Mouse (Mus musculus) heart, embryonic 13.5 days (tissue): ENCODE results near the gene Slc29a1. TPM values are rescaled to one million over a fixed set of nuclear protein-coding genes. Genes with fewer than 3 reads are reported as not detected.

Experiments
- ATAC-seq: fragments of 200-750 bp; cut with Nextera tagmentation; 2 replicates; pipeline ENCODE4 v1.8.0; 2017; ENCODE audit warnings: moderate TSS enrichment; ENCODE audit not compliant: insufficient number of reproducible peaks, low FRiP score, low TSS enrichment; ENCODE audit errors: extremely low read depth
- H3K27ac ChIP-seq: fragments of 300-500 bp; sonication (generic); replicated peaks from 2 replicates; pipeline ENCODE4 v1.5.1; 2015; ENCODE audit warnings: moderate library complexity, mild to moderate bottlenecking, inconsistent platforms
- H3K27me3 ChIP-seq: fragments of 300-500 bp; sonication (generic); replicated peaks from 2 replicates; pipeline ENCODE4 v1.6.1; 2015; ENCODE audit warnings: mild to moderate bottlenecking, inconsistent platforms
- H3K36me3 ChIP-seq: fragments of 300-500 bp; sonication (generic); 2 replicates; pipeline ENCODE4 v1.6.1; 2015; ENCODE audit warnings: mild to moderate bottlenecking, inconsistent platforms
- H3K4me1 ChIP-seq: fragments of 300-500 bp; sonication (generic); 2 replicates; pipeline ENCODE4 v1.6.1; 2015; ENCODE audit warnings: inconsistent platforms
- H3K4me2 ChIP-seq: fragments of 300-500 bp; sonication (generic); 2 replicates; pipeline ENCODE4 v1.6.1; 2015; ENCODE audit warnings: inconsistent platforms, mild to moderate bottlenecking, moderate library complexity
- H3K4me3 ChIP-seq: fragments of 300-500 bp; sonication (generic); 2 replicates; pipeline ENCODE4 v1.5.1; 2015; ENCODE audit warnings: moderate library complexity, mild to moderate bottlenecking, inconsistent platforms
- H3K9ac ChIP-seq: fragments of 300-500 bp; sonication (generic); 2 replicates; pipeline ENCODE4 v1.6.1; 2015; ENCODE audit warnings: inconsistent platforms, mild to moderate bottlenecking, moderate library complexity
- H3K9me3 ChIP-seq: fragments of 300-500 bp; sonication (generic); 2 replicates; pipeline ENCODE4 v1.6.1; 2016; ENCODE audit warnings: inconsistent platforms
- WGBS: fragments of 180-500 bp; shearing (Covaris S2); methylation state at CpG from one replicate; pipeline ENCODE4 v1.1.7; 2015; ENCODE audit warnings: mixed read lengths; 5-methylcytosine and 5-hydroxymethylcytosine counted together
- polyA plus RNA-seq: library from polyadenylated mRNA; unstranded; fragments of >200 nt; fragmentation: Nextera tagmentation; extraction: Ambion mirVana; gene quantifications from 2 replicates; pipeline ENCODE4 v1.2.1, GENCODE M21; 2015

Gene Slc29a1
- polyA plus RNA-seq, 1 experiment from 2014 or later, result 68.8 TPM

- Histone ChIP-seq H3K4me2 (no peak overlapping the region), H3K27me3 (no peaks in the 10 kb centered on the region), H3K36me3 (peaks cover 43% of the 10 kb centered on the region), H3K4me1 (peaks cover 47% of the 10 kb centered on the region), H3K27ac (peak overlapping the region; percentile 95; the same call in 1 of the 2 replicates), H3K9ac (no peak overlapping the region), H3K4me3 (no peak overlapping the region), H3K9me3 (peaks cover 7% of the 10 kb centered on the region; the same call in 1 of the 2 replicates)
- no peak for ATAC-seq
- 93% methylated on average over 3 of the region's 3 CpGs for WGBS
These were observed 13.0 kb downstream of the Slc29a1 start for GRCm38 (mm10) chr17:45586449-45586837.

- H3K9me3 ChIP-seq, result peaks cover 7% of the 10 kb centered on the region; the same call in 1 of the 2 replicates
- peaks cover 43% of the 10 kb centered on the region for H3K36me3 ChIP-seq
- no peaks in the 10 kb centered on the region for H3K27me3 ChIP-seq
- peak overlapping the region; percentile 44 for H3K9ac ChIP-seq
- 63% methylated on average over 23 of the region's 23 CpGs for WGBS
- H3K27ac ChIP-seq, result peak overlapping the region; percentile 95
- peaks cover 46% of the 10 kb centered on the region for H3K4me1 ChIP-seq
- no peak overlapping the region for H3K4me3 ChIP-seq
- peak overlapping the region; percentile 45; the same call in 1 of the 2 replicates for H3K4me2 ChIP-seq
- ATAC-seq, result no peak
These were observed 13.5 kb downstream of the Slc29a1 start for GRCm38 (mm10) chr17:45585725-45586448.

GRCm38 (mm10) chr17:45584939-45585678, 14.3 kb downstream of the Slc29a1 start:
- WGBS, result 8% methylated on average over 14 of the region's 14 CpGs
- Histone ChIP-seq H3K36me3 (peaks cover 41% of the 10 kb centered on the region), H3K9me3 (peaks cover 7% of the 10 kb centered on the region; the same call in 1 of the 2 replicates), H3K4me2 (peak overlapping the region; percentile 45), H3K27ac (peak overlapping the region; percentile 95), H3K4me1 (peaks cover 46% of the 10 kb centered on the region), H3K27me3 (no peaks in the 10 kb centered on the region), H3K9ac (peak overlapping the region; percentile 60), H3K4me3 (peak overlapping the region; percentile 17; the same call in 1 of the 2 replicates)
- peak; percentile 53; the same call in 1 of the 2 replicates for ATAC-seq

GRCm38 (mm10) chr17:45584096-45584896, 15.1 kb downstream of the Slc29a1 start:
- peak; percentile 45 for ATAC-seq
- Histone ChIP-seq H3K27me3 (no peaks in the 10 kb centered on the region), H3K4me3 (peak overlapping the region; percentile 17; the same call in 1 of the 2 replicates), H3K9me3 (peaks cover 7% of the 10 kb centered on the region; the same call in 1 of the 2 replicates), H3K9ac (peak overlapping the region; percentile 60), H3K4me1 (peaks cover 46% of the 10 kb centered on the region), H3K4me2 (peak overlapping the region; percentile 45), H3K36me3 (peaks cover 33% of the 10 kb centered on the region), H3K27ac (peak overlapping the region; percentile 95)
- 29% methylated on average over 12 of the region's 12 CpGs for WGBS

GRCm38 (mm10) chr17:45582715-45583355, 16.6 kb downstream of the Slc29a1 start:
- Histone ChIP-seq H3K36me3 (peaks cover 19% of the 10 kb centered on the region), H3K4me1 (peaks cover 56% of the 10 kb centered on the region), H3K9ac (no peak overlapping the region), H3K27me3 (no peaks in the 10 kb centered on the region), H3K9me3 (peaks cover 7% of the 10 kb centered on the region; the same call in 1 of the 2 replicates), H3K4me3 (no peak overlapping the region), H3K27ac (0 out of 2 replicates have a peak overlapping the region, but pooled peaks have one; percentile 95), H3K4me2 (no peak overlapping the region)
- ATAC-seq, result no peak
- 62% methylated on average over 6 of the region's 6 CpGs for WGBS

GRCm38 (mm10) chr17:45582188-45582587, 17.2 kb downstream of the Slc29a1 start:
- Histone ChIP-seq H3K4me3 (no peak overlapping the region), H3K4me1 (peaks cover 59% of the 10 kb centered on the region), H3K27ac (peak overlapping the region; percentile 59; the same call in 1 of the 2 replicates), H3K9me3 (peaks cover 7% of the 10 kb centered on the region; the same call in 1 of the 2 replicates), H3K36me3 (peaks cover 12% of the 10 kb centered on the region), H3K27me3 (no peaks in the 10 kb centered on the region), H3K4me2 (no peak overlapping the region), H3K9ac (no peak overlapping the region)
- ATAC-seq, result no peak
- WGBS, result 68% methylated on average over 6 of the region's 6 CpGs

GRCm38 (mm10) chr17:45581567-45581983, 17.8 kb downstream of the Slc29a1 start:
- Histone ChIP-seq H3K9ac (no peak overlapping the region), H3K4me3 (no peak overlapping the region), H3K4me2 (no peak overlapping the region), H3K27ac (peak overlapping the region; percentile 59), H3K27me3 (no peaks in the 10 kb centered on the region), H3K9me3 (peaks cover 3% of the 10 kb centered on the region; the same call in 1 of the 2 replicates), H3K4me1 (peaks cover 59% of the 10 kb centered on the region), H3K36me3 (peaks cover 6% of the 10 kb centered on the region)
- ATAC-seq, result no peak
- WGBS, result 12% methylated on average over 2 of the region's 2 CpGs

- Histone ChIP-seq H3K27ac (peak overlapping the region; percentile 59), H3K9ac (peak overlapping the region; percentile 33; the same call in 1 of the 2 replicates), H3K27me3 (no peaks in the 10 kb centered on the region), H3K4me3 (no peak overlapping the region), H3K36me3 (peaks cover under 1% of the 10 kb centered on the region; the same call in 1 of the 2 replicates), H3K4me1 (peaks cover 56% of the 10 kb centered on the region), H3K4me2 (0 out of 2 replicates have a peak overlapping the region, but pooled peaks have one; percentile 4), H3K9me3 (no peaks in the 10 kb centered on the region)
- ATAC-seq, result no peak
- 32% methylated on average over 12 of the region's 12 CpGs for WGBS
These were observed 18.4 kb downstream of the Slc29a1 start for GRCm38 (mm10) chr17:45580958-45581477.

GRCm38 (mm10) chr17:45579554-45579953, 19.9 kb downstream of the Slc29a1 start:
- Histone ChIP-seq H3K9me3 (no peaks in the 10 kb centered on the region), H3K36me3 (no peaks in the 10 kb centered on the region), H3K4me1 (peaks cover 52% of the 10 kb centered on the region), H3K27me3 (no peaks in the 10 kb centered on the region), H3K9ac (no peak overlapping the region), H3K4me3 (no peak overlapping the region), H3K27ac (no peak overlapping the region), H3K4me2 (no peak overlapping the region)
- WGBS, result 84% methylated on average over 4 of the region's 4 CpGs
- ATAC-seq, result no peak

GRCm38 (mm10) chr17:45578843-45579242, 20.6 kb downstream of the Slc29a1 start:
- Histone ChIP-seq H3K9ac (peak overlapping the region; percentile 38; the same call in 1 of the 2 replicates), H3K4me3 (no peak overlapping the region), H3K36me3 (no peaks in the 10 kb centered on the region), H3K4me1 (peaks cover 49% of the 10 kb centered on the region), H3K9me3 (no peaks in the 10 kb centered on the region), H3K27ac (peak overlapping the region; percentile 87), H3K4me2 (no peak overlapping the region), H3K27me3 (no peaks in the 10 kb centered on the region)
- ATAC-seq, result no peak
- WGBS, result 70% methylated on average over 7 of the region's 7 CpGs
